Mouse (Mus musculus) neutrophil, adult 59 days (primary cell): ENCODE results near the gene Abhd10. TPM values are rescaled to one million over a fixed set of nuclear protein-coding genes. Genes with fewer than 3 reads are reported as not detected.

Source experiments
- total RNA-seq, 2 experiments: library from RNA; stranded (reverse); gene quantifications; 1 replicate in 1 of 2; 2 replicates in 1 of 2; pipeline ENCODE4 v1.2.4; 2023

The Abhd10 gene
- total RNA-seq = 10 to 100 TPM; 20.8 to 21.4 TPM

GRCm38 (mm10) chr16:45742615-45743476 lies at the start of gene Abhd10:
TSS of gene Abhd10 (minus strand) at chr16:45742955.

DNA sequence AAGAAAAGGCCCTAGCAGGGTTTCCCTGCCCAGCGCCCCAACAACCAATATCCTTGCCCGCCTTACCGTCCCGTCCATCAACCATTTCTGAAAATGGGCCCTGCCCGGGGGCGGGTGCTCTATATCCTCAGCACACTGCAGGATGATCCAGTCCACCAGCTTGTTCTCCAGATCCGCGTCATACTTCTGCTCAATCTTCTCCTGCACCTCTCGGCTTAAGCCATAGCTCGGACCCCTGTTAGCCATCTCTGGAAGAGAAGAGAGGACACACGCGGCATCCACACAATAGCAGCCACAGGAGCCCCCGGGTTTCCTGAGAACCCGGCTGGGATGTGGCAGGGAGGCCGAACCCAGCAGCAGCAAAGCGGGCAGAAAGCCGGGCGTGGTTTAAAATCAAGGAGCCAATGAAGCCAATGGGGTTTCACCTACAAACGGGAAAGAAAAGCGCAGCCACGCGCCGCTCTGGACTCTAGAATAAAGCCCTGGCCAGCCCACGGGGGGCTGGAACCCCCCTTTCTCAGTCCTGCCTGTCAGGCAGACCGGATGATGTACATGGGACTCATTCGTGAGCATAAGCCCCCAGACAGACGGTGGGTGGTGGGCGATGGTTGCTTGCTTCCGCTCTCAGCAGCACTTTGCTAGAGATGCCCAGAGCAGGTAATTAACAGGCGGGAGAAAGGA lies 18.6 kb downstream of the Abhd10 start, which contains the start of gene Tagln3:
Gene Tagln3 (minus strand): TSS at position 548 of the 681 bp plus-strand sequence.

GRCm38 (mm10) chr16:45693558-45693957 lies 49.2 kb downstream of the Abhd10 start, which contains the start of gene Tmprss7:
TSS of gene Tmprss7 (minus strand) at chr16:45693658.

Other genes starting within 250 kb of the Abhd10 start
- not detected for gene Gm609, start 250.0 kb downstream of the Abhd10 start, total RNA-seq
- not detected for gene Gm17783, start 210.9 kb downstream of the Abhd10 start, total RNA-seq
- not detected for gene Slc9c1, start 207.6 kb downstream of the Abhd10 start, total RNA-seq
- gene Gcsam, start 132.6 kb downstream of the Abhd10 start, total RNA-seq = under 1 TPM; 0.20 to 0.35 TPM
- not detected for gene BC016579, start 88.9 kb downstream of the Abhd10 start, total RNA-seq
- gene Tmprss7, start 49.3 kb downstream of the Abhd10 start, total RNA-seq = not detected
- gene Tagln3, start 18.3 kb downstream of the Abhd10 start, total RNA-seq = under 1 TPM in 1 of 2 experiments, not detected in 1; 0.58 TPM
- gene Phldb2, start 210.6 kb upstream of the Abhd10 start, total RNA-seq = 1 to 10 TPM; 2.2 to 3.7 TPM